Mouse (Mus musculus): ENCODE results near the gene Pygm. TPM values are rescaled to one million over a fixed set of nuclear protein-coding genes. Genes with fewer than 3 reads are reported as not detected.

The Pygm gene
- polyA plus RNA-seq, 1 experiment from 2014 or later = 203 TPM

GRCm38 (mm10) chr19:6401131-6401815, 17.1 kb downstream of the Pygm start:
- H3K27ac ChIP-seq (replicated peaks) = peak overlapping the region; percentile 28; the same call in 1 of the 2 replicates
- WGBS = under 1% methylated on average over 32 of the region's 32 CpGs

GRCm38 (mm10) chr19:6401951-6402350, 17.8 kb downstream of the Pygm start:
- Histone ChIP-seq H3K9ac (peak overlapping the region; percentile 77), H3K27me3 (replicated peaks) (peaks cover 41% of the 10 kb centered on the region), H3K36me3 (no peaks in the 10 kb centered on the region), H3K4me1 (peaks cover 41% of the 10 kb centered on the region), H3K4me2 (peak overlapping the region; percentile 98), H3K9me3 (no peaks in the 10 kb centered on the region), H3K27ac (replicated peaks) (no peak overlapping the region), H3K4me3 (peak overlapping the region; percentile 68)
- ATAC-seq (ENCODE audit: extremely low read depth, insufficient number of reproducible peaks, low FRiP score, low TSS enrichment) = no peak
- WGBS = 11% methylated on average over 9 of the region's 9 CpGs

More at GRCm38 (mm10) chr19:6401131-6401815, 17.1 kb downstream of the Pygm start:
- Histone ChIP-seq H3K9me3 (no peaks in the 10 kb centered on the region), H3K27me3 (replicated peaks) (peaks cover 41% of the 10 kb centered on the region), H3K4me3 (peak overlapping the region; percentile 68), H3K36me3 (peaks cover 3% of the 10 kb centered on the region), H3K9ac (peak overlapping the region; percentile 77), H3K4me2 (peak overlapping the region; percentile 98), H3K4me1 (peaks cover 41% of the 10 kb centered on the region)
- ATAC-seq (ENCODE audit: extremely low read depth, insufficient number of reproducible peaks, low FRiP score, low TSS enrichment) = peak; percentile 26; the same call in 1 of the 2 replicates

GRCm38 (mm10) chr19:6403869-6404268, 19.7 kb downstream of the Pygm start:
- Histone ChIP-seq H3K4me2 (no peak overlapping the region), H3K4me1 (peaks cover 32% of the 10 kb centered on the region), H3K36me3 (no peaks in the 10 kb centered on the region), H3K9me3 (no peaks in the 10 kb centered on the region), H3K9ac (no peak overlapping the region), H3K27ac (replicated peaks) (no peak overlapping the region), H3K27me3 (replicated peaks) (peaks cover 37% of the 10 kb centered on the region), H3K4me3 (no peak overlapping the region)
- ATAC-seq (ENCODE audit: extremely low read depth, insufficient number of reproducible peaks, low FRiP score, low TSS enrichment) = no peak
- WGBS = 78% methylated on average over 10 of the region's 10 CpGs

- 75% methylated on average over 10 of the region's 10 CpGs for WGBS
- no peaks in the 10 kb centered on the region for H3K9me3 ChIP-seq
- H3K27me3 ChIP-seq (replicated peaks) = peaks cover 34% of the 10 kb centered on the region
- H3K27ac ChIP-seq (replicated peaks) = no peak overlapping the region
- peaks cover 20% of the 10 kb centered on the region for H3K4me1 ChIP-seq
- H3K9ac ChIP-seq = no peak overlapping the region
- no peaks in the 10 kb centered on the region for H3K36me3 ChIP-seq
- no peak for ATAC-seq (ENCODE audit: extremely low read depth, insufficient number of reproducible peaks, low FRiP score, low TSS enrichment)
- H3K4me2 ChIP-seq = no peak overlapping the region
- no peak overlapping the region for H3K4me3 ChIP-seq
Observed at GRCm38 (mm10) chr19:6405433-6405832, 21.2 kb downstream of the Pygm start.

GRCm38 (mm10) chr19:6407109-6407508, 22.9 kb downstream of the Pygm start:
- Histone ChIP-seq H3K9me3 (no peaks in the 10 kb centered on the region), H3K36me3 (no peaks in the 10 kb centered on the region), H3K9ac (no peak overlapping the region), H3K27ac (replicated peaks) (no peak overlapping the region), H3K4me2 (no peak overlapping the region), H3K4me3 (no peak overlapping the region), H3K27me3 (replicated peaks) (peaks cover 23% of the 10 kb centered on the region), H3K4me1 (peaks cover 3% of the 10 kb centered on the region)
- no peak for ATAC-seq (ENCODE audit: extremely low read depth, insufficient number of reproducible peaks, low FRiP score, low TSS enrichment)
- WGBS = 79% methylated on average over 8 of the region's 8 CpGs

GRCm38 (mm10) chr19:6407816-6408510, 23.8 kb downstream of the Pygm start:
- Histone ChIP-seq H3K4me1 (no peaks in the 10 kb centered on the region), H3K27me3 (replicated peaks) (peaks cover 23% of the 10 kb centered on the region), H3K4me2 (no peak overlapping the region), H3K27ac (replicated peaks) (no peak overlapping the region), H3K36me3 (no peaks in the 10 kb centered on the region), H3K4me3 (no peak overlapping the region), H3K9ac (no peak overlapping the region), H3K9me3 (no peaks in the 10 kb centered on the region)
- 63% methylated on average over 16 of the region's 16 CpGs for WGBS
- no peak for ATAC-seq (ENCODE audit: extremely low read depth, insufficient number of reproducible peaks, low FRiP score, low TSS enrichment)

- no peak for ATAC-seq (ENCODE audit: extremely low read depth, insufficient number of reproducible peaks, low FRiP score, low TSS enrichment)
- Histone ChIP-seq H3K9me3 (no peaks in the 10 kb centered on the region), H3K36me3 (no peaks in the 10 kb centered on the region), H3K4me1 (no peaks in the 10 kb centered on the region), H3K4me3 (no peak overlapping the region), H3K27me3 (replicated peaks) (peaks cover 22% of the 10 kb centered on the region), H3K9ac (no peak overlapping the region), H3K4me2 (no peak overlapping the region), H3K27ac (replicated peaks) (no peak overlapping the region)
- WGBS = 61% methylated on average over 8 of the region's 8 CpGs
Observed at GRCm38 (mm10) chr19:6408749-6409148, 24.6 kb downstream of the Pygm start.

- 71% methylated on average over 5 of the region's 5 CpGs for WGBS
- no peaks in the 10 kb centered on the region for H3K4me1 ChIP-seq
- ATAC-seq (ENCODE audit: extremely low read depth, insufficient number of reproducible peaks, low FRiP score, low TSS enrichment) = no peak
Observed at GRCm38 (mm10) chr19:6409176-6409575, 25.0 kb downstream of the Pygm start.

GRCm38 (mm10) chr19:6409936-6410335, 25.7 kb downstream of the Pygm start:
- 75% methylated on average over 5 of the region's 5 CpGs for WGBS
- H3K9me3 ChIP-seq = no peaks in the 10 kb centered on the region
- no peak overlapping the region for H3K9ac ChIP-seq
- H3K4me3 ChIP-seq = no peak overlapping the region
- H3K4me1 ChIP-seq = no peaks in the 10 kb centered on the region
- H3K4me2 ChIP-seq = no peak overlapping the region
- peaks cover 25% of the 10 kb centered on the region for H3K27me3 ChIP-seq (replicated peaks)
- no peak for ATAC-seq (ENCODE audit: extremely low read depth, insufficient number of reproducible peaks, low FRiP score, low TSS enrichment)
- H3K27ac ChIP-seq (replicated peaks) = no peak overlapping the region
- H3K36me3 ChIP-seq = no peaks in the 10 kb centered on the region

More at GRCm38 (mm10) chr19:6409176-6409575, 25.0 kb downstream of the Pygm start:
- Histone ChIP-seq H3K4me2 (no peak overlapping the region), H3K9ac (no peak overlapping the region), H3K27me3 (replicated peaks) (peaks cover 23% of the 10 kb centered on the region), H3K36me3 (no peaks in the 10 kb centered on the region), H3K4me3 (no peak overlapping the region), H3K9me3 (no peaks in the 10 kb centered on the region), H3K27ac (replicated peaks) (no peak overlapping the region)

- Histone ChIP-seq H3K9ac (no peak overlapping the region), H3K9me3 (no peaks in the 10 kb centered on the region), H3K4me2 (no peak overlapping the region), H3K27ac (replicated peaks) (no peak overlapping the region), H3K4me3 (no peak overlapping the region), H3K36me3 (no peaks in the 10 kb centered on the region), H3K4me1 (peaks cover 20% of the 10 kb centered on the region), H3K27me3 (replicated peaks) (peaks cover 54% of the 10 kb centered on the region)
- no peak for ATAC-seq (ENCODE audit: extremely low read depth, insufficient number of reproducible peaks, low FRiP score, low TSS enrichment)
- WGBS = 55% methylated on average over 14 of the region's 14 CpGs
Observed at GRCm38 (mm10) chr19:6412798-6413197, 28.6 kb downstream of the Pygm start.

GRCm38 (mm10) chr19:6415454-6415853, 31.3 kb downstream of the Pygm start:
- no peaks in the 10 kb centered on the region for H3K36me3 ChIP-seq
- ATAC-seq (ENCODE audit: extremely low read depth, insufficient number of reproducible peaks, low FRiP score, low TSS enrichment) = no peak
- H3K27me3 ChIP-seq (replicated peaks) = peaks cover 80% of the 10 kb centered on the region
- no peak overlapping the region for H3K27ac ChIP-seq (replicated peaks)
- H3K9me3 ChIP-seq = no peaks in the 10 kb centered on the region
- H3K4me2 ChIP-seq = no peak overlapping the region
- H3K4me3 ChIP-seq = no peak overlapping the region
- H3K9ac ChIP-seq = 0 out of 2 replicates have a peak overlapping the region, but pooled peaks have one; percentile 3
- WGBS = 17% methylated on average over 6 of the region's 6 CpGs
- peaks cover 30% of the 10 kb centered on the region for H3K4me1 ChIP-seq

Measured in heart, embryonic 13.5 days (tissue).